Mouse (Mus musculus) hindbrain, embryonic 14.5 days (tissue): ENCODE measurements around the gene Nova2. TPM values are rescaled to one million over a fixed set of nuclear protein-coding genes. Genes with fewer than 3 reads are reported as not detected.

ENCODE experiments used
- ATAC-seq: fragments of 200-750 bp; cut with Nextera tagmentation; 2 replicates; pipeline ENCODE4 v1.8.0; 2017; ENCODE audit warnings: moderate number of reproducible peaks, mild to moderate bottlenecking, moderate TSS enrichment, moderate library complexity; ENCODE audit not compliant: low FRiP score
- DNase-seq: peaks from one replicate; pipeline ENCODE4 v3.0.0-alpha.2; 2015; ENCODE audit warnings: low spot score
- H3K27ac ChIP-seq: fragments of 300-500 bp; sonication (generic); 2 replicates; pipeline ENCODE4 v1.5.1; 2014; ENCODE audit warnings: mild to moderate bottlenecking, moderate library complexity
- H3K27me3 ChIP-seq: fragments of 300-500 bp; sonication (generic); 2 replicates; pipeline ENCODE4 v1.6.1; 2014; ENCODE audit warnings: mild to moderate bottlenecking, low read length, mixed read lengths; ENCODE audit not compliant: control insufficient read depth, insufficient read depth
- H3K36me3 ChIP-seq: fragments of 300-500 bp; sonication (generic); replicated peaks from 2 replicates; pipeline ENCODE4 v1.6.1; 2014; ENCODE audit not compliant: control insufficient read depth, insufficient read depth
- H3K4me1 ChIP-seq: fragments of 300-500 bp; sonication (generic); replicated peaks from 2 replicates; pipeline ENCODE4 v1.6.1; 2014; ENCODE audit warnings: antibody characterized with exemption, low read length, mixed read lengths; ENCODE audit not compliant: control insufficient read depth, insufficient read depth
- H3K4me2 ChIP-seq: fragments of 300-500 bp; sonication (generic); replicated peaks from 2 replicates; pipeline ENCODE4 v1.6.1; 2014; ENCODE audit warnings: mild to moderate bottlenecking, moderate library complexity
- H3K4me3 ChIP-seq: fragments of 300-500 bp; sonication (generic); replicated peaks from 2 replicates; pipeline ENCODE4 v1.5.1; 2014; ENCODE audit warnings: mild to moderate bottlenecking, low read length
- H3K9ac ChIP-seq: fragments of 300-500 bp; sonication (generic); 2 replicates; pipeline ENCODE4 v1.6.1; 2014
- H3K9me3 ChIP-seq: fragments of 300-500 bp; sonication (generic); 2 replicates; pipeline ENCODE4 v1.6.1; 2016; ENCODE audit warnings: low read length; ENCODE audit not compliant: control insufficient read depth
- WGBS: fragments of 180-500 bp; shearing (Covaris S2); extraction: QIAGEN DNeasy Blood & Tissue Kit; methylation state at CpG from one replicate; pipeline ENCODE4 v1.1.7; 2014; 5-methylcytosine and 5-hydroxymethylcytosine counted together
- polyA plus RNA-seq: library from polyadenylated mRNA; unstranded; fragments of >200 nt; fragmentation: Nextera tagmentation; extraction: Ambion mirVana; gene quantifications from 2 replicates; pipeline ENCODE4 v1.2.1, GENCODE M21; 2014

The Nova2 gene
- polyA plus RNA-seq, 1 experiment from 2014 or later = 15.4 TPM

GRCm38 (mm10) chr7:18893651-18894430, 31.8 kb upstream of the Nova2 start:
- H3K36me3 ChIP-seq = no peaks in the 10 kb centered on the region
- peak; percentile 26; the same call in 1 of the 2 replicates for ATAC-seq
- peak overlapping the region; percentile 58 for H3K9ac ChIP-seq
- H3K27ac ChIP-seq = 0 out of 2 replicates have a peak overlapping the region, but pooled peaks have one; percentile 22
- H3K4me3 ChIP-seq = peak overlapping the region; percentile 36
- H3K9me3 ChIP-seq = no peaks in the 10 kb centered on the region
- no peaks in the 10 kb centered on the region for H3K27me3 ChIP-seq
- H3K4me1 ChIP-seq = peaks cover 14% of the 10 kb centered on the region
- H3K4me2 ChIP-seq = peak overlapping the region; percentile 87
- under 1% methylated on average over 40 of the region's 41 CpGs for WGBS
- DNase-seq = peak; percentile 31

GRCm38 (mm10) chr7:18896536-18896935, 29.2 kb upstream of the Nova2 start:
- H3K4me1 ChIP-seq = peaks cover 14% of the 10 kb centered on the region
- no peak overlapping the region for H3K4me2 ChIP-seq
- H3K9me3 ChIP-seq = no peaks in the 10 kb centered on the region
- ATAC-seq (no peak), DNase-seq (peak; percentile 70)
- WGBS = 34% methylated on average over 5 of the region's 5 CpGs
- no peak overlapping the region for H3K9ac ChIP-seq
- H3K27me3 ChIP-seq = no peaks in the 10 kb centered on the region
- H3K36me3 ChIP-seq = 0 out of 2 replicates have a peak, but pooled peaks cover 4% of the 10 kb centered on the region
- H3K4me3 ChIP-seq = no peak overlapping the region
- no peak overlapping the region for H3K27ac ChIP-seq

GRCm38 (mm10) chr7:18900513-18900912, 25.2 kb upstream of the Nova2 start:
- 0 out of 2 replicates have a peak, but pooled peaks cover 4% of the 10 kb centered on the region for H3K36me3 ChIP-seq
- H3K9me3 ChIP-seq = no peaks in the 10 kb centered on the region
- H3K27ac ChIP-seq = no peak overlapping the region
- 90% methylated on average over 2 of the region's 2 CpGs for WGBS
- no peak overlapping the region for H3K4me2 ChIP-seq
- H3K4me1 ChIP-seq = no peaks in the 10 kb centered on the region
- ATAC-seq (no peak), DNase-seq (no peak)
- H3K9ac ChIP-seq = no peak overlapping the region
- H3K27me3 ChIP-seq = no peaks in the 10 kb centered on the region
- H3K4me3 ChIP-seq = no peak overlapping the region

- ATAC-seq (no peak), DNase-seq (no peak)
- Histone ChIP-seq H3K27ac (no peak overlapping the region), H3K36me3 (0 out of 2 replicates have a peak, but pooled peaks cover 4% of the 10 kb centered on the region), H3K27me3 (no peaks in the 10 kb centered on the region), H3K4me2 (no peak overlapping the region), H3K9ac (no peak overlapping the region), H3K4me3 (no peak overlapping the region), H3K9me3 (no peaks in the 10 kb centered on the region), H3K4me1 (no peaks in the 10 kb centered on the region)
- WGBS = 81% methylated on average over 3 of the region's 3 CpGs
These were observed 23.2 kb upstream of the Nova2 start for GRCm38 (mm10) chr7:18902486-18902885.

- Histone ChIP-seq H3K4me1 (peaks cover 7% of the 10 kb centered on the region; the same call in 1 of the 2 replicates), H3K4me3 (no peak overlapping the region), H3K27ac (no peak overlapping the region), H3K9ac (no peak overlapping the region), H3K4me2 (no peak overlapping the region), H3K27me3 (no peaks in the 10 kb centered on the region), H3K36me3 (no peaks in the 10 kb centered on the region), H3K9me3 (no peaks in the 10 kb centered on the region)
- 86% methylated on average over 3 of the region's 3 CpGs for WGBS
- DNase-seq = no peak
- ATAC-seq = no peak
These were observed 20.7 kb upstream of the Nova2 start for GRCm38 (mm10) chr7:18904971-18905370.

- H3K36me3 ChIP-seq = no peaks in the 10 kb centered on the region
- WGBS = 7% methylated on average over 17 of the region's 17 CpGs
- peaks cover 12% of the 10 kb centered on the region; the same call in 1 of the 2 replicates for H3K4me1 ChIP-seq
- H3K27ac ChIP-seq = no peak overlapping the region
- DNase-seq (no peak), ATAC-seq (no peak; the same call in 1 of the 2 replicates)
- H3K27me3 ChIP-seq = no peaks in the 10 kb centered on the region
- peak overlapping the region; percentile 45 for H3K9ac ChIP-seq
- peak overlapping the region; percentile 52 for H3K4me3 ChIP-seq
- H3K9me3 ChIP-seq = no peaks in the 10 kb centered on the region
- peak overlapping the region; percentile 56 for H3K4me2 ChIP-seq
These were observed 15.9 kb upstream of the Nova2 start for GRCm38 (mm10) chr7:18909797-18910196.

GRCm38 (mm10) chr7:18910241-18910831, 15.4 kb upstream of the Nova2 start, which contains the start of gene Ccdc61:
Ccdc61 (minus strand) TSS chr7:18910415.
- no peak within 1 kb of the TSS for H3K27ac ChIP-seq
- peak within 1 kb of the TSS; percentile 52 for H3K4me3 ChIP-seq
- no peaks in the 10 kb centered on the region for H3K36me3 ChIP-seq
- WGBS = under 1% methylated on average over 33 of the region's 33 CpGs
- H3K4me1 ChIP-seq = peaks cover 12% of the 10 kb centered on the region; the same call in 1 of the 2 replicates
- ATAC-seq (peak; percentile 100), DNase-seq (peak; percentile 100)
- no peaks in the 10 kb centered on the region for H3K27me3 ChIP-seq
- H3K9me3 ChIP-seq = no peaks in the 10 kb centered on the region
- H3K4me2 ChIP-seq = peak within 1 kb of the TSS; percentile 59
- H3K9ac ChIP-seq = peak within 1 kb of the TSS; percentile 45

GRCm38 (mm10) chr7:18916254-18916653, 9.4 kb upstream of the Nova2 start:
- H3K27ac ChIP-seq = no peak overlapping the region
- ATAC-seq = no peak
- H3K9me3 ChIP-seq = no peaks in the 10 kb centered on the region
- H3K36me3 ChIP-seq = no peaks in the 10 kb centered on the region
- peaks cover 4% of the 10 kb centered on the region; the same call in 1 of the 2 replicates for H3K4me1 ChIP-seq
- H3K4me2 ChIP-seq = no peak overlapping the region
- H3K27me3 ChIP-seq = no peaks in the 10 kb centered on the region
- WGBS = 66% methylated on average over 4 of the region's 4 CpGs
- H3K4me3 ChIP-seq = no peak overlapping the region
- H3K9ac ChIP-seq = no peak overlapping the region
- no peak for DNase-seq

GRCm38 (mm10) chr7:18917931-18918330, 7.8 kb upstream of the Nova2 start:
- DNase-seq (no peak), ATAC-seq (no peak)
- Histone ChIP-seq H3K36me3 (no peaks in the 10 kb centered on the region), H3K9me3 (no peaks in the 10 kb centered on the region), H3K4me3 (no peak overlapping the region), H3K27me3 (no peaks in the 10 kb centered on the region), H3K4me1 (peaks cover 18% of the 10 kb centered on the region), H3K9ac (no peak overlapping the region), H3K27ac (no peak overlapping the region), H3K4me2 (no peak overlapping the region)
- WGBS = 58% methylated on average over 3 of the region's 3 CpGs
